Mouse (Mus musculus) midbrain, embryonic 15.5 days (tissue): Measurements from ENCODE around the gene Tkfc. TPM values are rescaled to one million over a fixed set of nuclear protein-coding genes. Genes with fewer than 3 reads are reported as not detected.
"Not testable (repeated sequence)": the region's sequence is repeated elsewhere in the genome, so short reads cannot be mapped to it uniquely, and the experiment has no call there.

Experiments
- ATAC-seq: fragments of 200-750 bp; cut with Nextera tagmentation; replicated peaks from 2 replicates; pipeline ENCODE4 v1.8.0; 2017; ENCODE audit warnings: moderate TSS enrichment
- H3K27ac ChIP-seq: fragments of 300-500 bp; sonication (generic); 2 replicates; pipeline ENCODE4 v1.5.1; 2015; ENCODE audit warnings: mild to moderate bottlenecking, inconsistent platforms
- H3K27me3 ChIP-seq: fragments of 300-500 bp; sonication (generic); replicated peaks from 2 replicates; pipeline ENCODE4 v1.6.1; 2015; ENCODE audit warnings: inconsistent platforms
- H3K36me3 ChIP-seq: fragments of 300-500 bp; sonication (generic); replicated peaks from 2 replicates; pipeline ENCODE4 v1.6.1; 2015; ENCODE audit warnings: inconsistent platforms
- H3K4me1 ChIP-seq: fragments of 300-500 bp; sonication (generic); 2 replicates; pipeline ENCODE4 v1.6.1; 2015; ENCODE audit warnings: inconsistent platforms
- H3K4me2 ChIP-seq: fragments of 300-500 bp; sonication (generic); 2 replicates; pipeline ENCODE4 v1.6.1; 2015; ENCODE audit warnings: inconsistent platforms, mild to moderate bottlenecking, moderate library complexity
- H3K4me3 ChIP-seq: fragments of 300-500 bp; sonication (generic); 2 replicates; pipeline ENCODE4 v1.5.1; 2015; ENCODE audit warnings: mild to moderate bottlenecking, inconsistent platforms
- H3K9ac ChIP-seq: fragments of 300-500 bp; sonication (generic); 2 replicates; pipeline ENCODE4 v1.6.1; 2015; ENCODE audit warnings: mild to moderate bottlenecking, inconsistent platforms
- H3K9me3 ChIP-seq: fragments of 300-500 bp; sonication (generic); 2 replicates; pipeline ENCODE4 v1.6.1; 2016; ENCODE audit warnings: inconsistent platforms
- WGBS: fragments of 180-500 bp; shearing (Covaris S2); methylation state at CpG from one replicate; pipeline ENCODE4 v1.1.7; 2015; ENCODE audit warnings: mixed read lengths; 5-methylcytosine and 5-hydroxymethylcytosine counted together
- polyA plus RNA-seq: library from polyadenylated mRNA; unstranded; fragments of >200 nt; fragmentation: Nextera tagmentation; extraction: Ambion mirVana; gene quantifications from 2 replicates; pipeline ENCODE4 v1.2.1, GENCODE M21; 2015

The Tkfc gene
- polyA plus RNA-seq, 1 experiment from 2014 or later = 26.0 TPM

DNA sequence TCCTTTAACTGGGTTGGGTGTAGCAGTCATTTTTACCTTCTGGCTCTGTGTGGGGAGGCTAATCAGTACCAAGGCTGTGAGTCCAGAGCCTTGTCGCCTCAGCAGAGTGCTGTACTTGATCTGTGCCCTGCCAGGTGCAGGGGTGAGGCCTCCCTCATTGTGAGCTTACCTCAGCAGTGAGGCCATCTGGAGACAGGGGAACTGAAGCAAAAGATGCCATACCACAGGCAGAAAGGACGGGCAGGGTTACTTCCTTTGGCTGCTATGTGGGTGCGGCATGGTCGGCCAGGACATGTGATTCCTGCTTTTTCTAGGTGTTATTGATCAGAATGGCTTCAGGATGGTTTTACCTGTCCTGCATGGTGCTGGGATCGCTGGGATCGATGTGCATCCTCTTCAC is 23.5 kb downstream of the Tkfc start:
- Histone ChIP-seq H3K4me2 (no peak overlapping the region), H3K9me3 (no peaks in the 10 kb centered on the region), H3K4me1 (peaks cover 13% of the 10 kb centered on the region), H3K36me3 (no peaks in the 10 kb centered on the region; the same call in 1 of the 2 replicates), H3K4me3 (no peak overlapping the region), H3K27ac (no peak overlapping the region), H3K9ac (no peak overlapping the region), H3K27me3 (no peaks in the 10 kb centered on the region)
- 84% methylated on average over 6 of the region's 6 CpGs for whole genome bisulfite sequencing
- no peak for ATAC-seq

DNA sequence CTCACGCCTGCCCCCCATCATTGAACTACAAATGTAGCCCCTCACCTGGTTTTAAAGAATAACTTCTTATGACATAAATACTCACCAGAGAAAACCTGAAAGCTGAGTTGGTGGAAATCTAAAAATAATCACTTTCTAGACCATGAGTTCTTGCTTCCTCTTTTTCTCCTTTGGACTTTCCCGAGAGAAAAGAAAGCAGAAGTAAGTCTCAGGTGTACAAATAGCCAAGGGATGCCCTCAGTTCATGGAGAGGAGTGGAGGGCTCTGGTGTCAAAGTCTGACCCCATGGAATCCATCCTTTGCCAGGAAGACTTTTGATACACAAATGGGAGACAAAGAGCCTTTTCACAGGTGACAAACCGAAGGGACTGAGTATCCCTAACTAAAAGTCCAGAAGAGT is 24.7 kb downstream of the Tkfc start:
- 76% methylated on average over 3 of the region's 3 CpGs for WGBS
- no peaks in the 10 kb centered on the region for H3K27me3 ChIP-seq
- H3K4me2 ChIP-seq = no peak overlapping the region
- peaks cover 20% of the 10 kb centered on the region for H3K4me1 ChIP-seq
- H3K9ac ChIP-seq = no peak overlapping the region
- no peak overlapping the region for H3K4me3 ChIP-seq
- no peak overlapping the region for H3K27ac ChIP-seq
- H3K36me3 ChIP-seq = no peaks in the 10 kb centered on the region; the same call in 1 of the 2 replicates
- no peak for ATAC-seq
- H3K9me3 ChIP-seq = no peaks in the 10 kb centered on the region

DNA sequence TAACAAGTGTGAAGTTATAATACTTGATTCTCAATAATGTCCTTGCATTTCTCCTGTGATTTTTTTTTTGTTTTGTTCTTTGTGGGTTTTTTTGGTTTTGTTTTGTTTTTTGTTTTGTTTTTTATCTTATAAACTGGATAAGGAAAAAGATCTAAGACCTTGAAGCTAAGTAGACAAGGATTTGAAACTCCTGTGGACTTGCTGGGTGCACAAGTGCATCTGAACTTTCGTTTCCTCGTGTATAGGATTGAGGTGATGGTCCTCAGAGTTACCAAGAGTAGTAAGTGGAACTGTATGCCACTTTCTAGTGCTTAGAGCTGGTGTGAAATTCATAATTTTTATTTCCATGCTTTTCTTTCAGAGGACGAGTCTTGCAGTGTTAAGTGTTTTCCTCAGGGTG is 25.4 kb downstream of the Tkfc start:
- no peak for ATAC-seq
- H3K9ac ChIP-seq = no peak overlapping the region
- no peak overlapping the region for H3K4me3 ChIP-seq
- H3K27me3 ChIP-seq = no peaks in the 10 kb centered on the region
- peaks cover 26% of the 10 kb centered on the region for H3K4me1 ChIP-seq
- no peak overlapping the region for H3K27ac ChIP-seq
- H3K9me3 ChIP-seq = no peaks in the 10 kb centered on the region
- 83% methylated on average over 3 of the region's 3 CpGs for WGBS
- H3K4me2 ChIP-seq = no peak overlapping the region
- H3K36me3 ChIP-seq = peaks cover 1% of the 10 kb centered on the region; the same call in 1 of the 2 replicates

DNA sequence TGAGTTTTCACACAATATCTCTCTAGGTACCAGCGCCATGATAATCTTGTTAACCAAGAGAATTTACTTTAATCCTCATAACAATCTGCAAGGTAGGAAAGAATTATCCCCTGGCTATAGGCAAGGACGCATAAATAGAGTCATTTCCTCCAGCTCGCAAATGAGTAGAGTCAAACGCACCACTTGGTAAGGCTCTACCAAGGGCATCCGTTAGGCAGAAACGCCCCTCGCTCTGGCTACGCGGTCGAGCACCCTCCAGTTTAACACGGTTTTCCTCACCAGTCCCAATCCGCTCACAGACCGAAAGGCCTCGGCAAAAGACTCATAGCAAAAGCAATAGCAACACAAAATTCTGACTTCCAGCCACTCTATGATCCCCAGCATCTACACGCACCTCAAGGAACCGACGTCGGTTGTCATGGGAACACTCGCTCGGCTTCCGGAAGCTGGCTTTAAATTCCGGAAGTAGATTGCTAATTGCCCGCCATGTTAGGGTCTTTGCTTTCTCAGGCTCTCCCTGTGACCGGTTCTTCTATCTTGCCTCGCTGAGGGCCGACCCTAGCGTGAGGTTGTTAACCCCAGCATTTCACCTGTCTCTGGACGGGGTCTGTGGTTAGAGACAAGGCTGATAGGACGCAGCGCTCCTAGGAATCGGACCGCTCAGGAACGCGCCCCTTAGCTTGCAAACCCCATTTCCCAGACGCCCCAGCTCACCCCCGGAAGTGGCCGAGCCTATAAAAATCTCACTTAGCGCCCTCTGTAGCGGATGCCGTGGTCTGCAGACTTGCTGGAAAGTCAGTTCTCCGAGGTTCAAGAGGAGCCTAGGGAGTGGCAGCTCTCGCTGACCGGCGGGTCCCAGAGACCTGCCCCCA is 28.5 kb downstream of the Tkfc start, which contains the start of the genes Cyb561a3 and Tmem138:
TSS of gene Cyb561a3 (plus strand) at position 483 of the 872 bp plus-strand sequence.
TSS of gene Tmem138 (minus strand) at position 673 of the 872 bp plus-strand sequence.
- H3K27me3 ChIP-seq = no peaks in the 10 kb centered on the region
- peak within 1 kb of the TSS; percentile 96 for H3K27ac ChIP-seq
- WGBS = under 1% methylated on average over 44 of the region's 44 CpGs
- peak within 1 kb of the TSS; percentile 69 for H3K4me3 ChIP-seq
- peaks cover 26% of the 10 kb centered on the region for H3K4me1 ChIP-seq
- H3K36me3 ChIP-seq = peaks cover 25% of the 10 kb centered on the region
- peak; percentile 97 for ATAC-seq
- H3K4me2 ChIP-seq = peak within 1 kb of the TSS; percentile 75
- no peaks in the 10 kb centered on the region for H3K9me3 ChIP-seq
- peak within 1 kb of the TSS; percentile 74 for H3K9ac ChIP-seq

DNA sequence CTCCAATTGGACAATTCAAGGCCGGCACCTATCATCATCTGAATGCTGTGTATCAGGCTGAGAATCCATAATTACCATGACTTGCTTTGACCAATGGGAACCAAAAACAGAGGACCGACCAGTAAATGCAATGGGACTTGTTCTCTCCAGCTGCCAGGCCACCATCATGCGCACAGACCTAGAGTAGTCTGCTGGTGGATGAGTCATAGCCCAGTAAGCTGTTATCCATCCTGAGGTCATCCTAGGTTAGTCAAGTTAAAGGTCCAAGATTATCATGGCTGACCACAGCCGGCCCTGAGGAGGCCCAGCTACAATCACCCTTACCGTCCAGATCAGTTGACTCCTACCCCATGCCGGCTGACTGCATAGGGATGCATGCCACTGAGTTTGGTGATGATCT is 35.8 kb downstream of the Tkfc start:
- no peaks in the 10 kb centered on the region for H3K9me3 ChIP-seq
- no peak overlapping the region for H3K27ac ChIP-seq
- ATAC-seq = no peak
- 95% methylated on average over 6 of the region's 6 CpGs for WGBS
- H3K36me3 ChIP-seq = peaks cover 45% of the 10 kb centered on the region; the same call in 1 of the 2 replicates
- no peak overlapping the region for H3K4me3 ChIP-seq
- no peak overlapping the region for H3K9ac ChIP-seq
- no peaks in the 10 kb centered on the region for H3K4me1 ChIP-seq
- no peaks in the 10 kb centered on the region for H3K27me3 ChIP-seq
- no peak overlapping the region for H3K4me2 ChIP-seq

DNA sequence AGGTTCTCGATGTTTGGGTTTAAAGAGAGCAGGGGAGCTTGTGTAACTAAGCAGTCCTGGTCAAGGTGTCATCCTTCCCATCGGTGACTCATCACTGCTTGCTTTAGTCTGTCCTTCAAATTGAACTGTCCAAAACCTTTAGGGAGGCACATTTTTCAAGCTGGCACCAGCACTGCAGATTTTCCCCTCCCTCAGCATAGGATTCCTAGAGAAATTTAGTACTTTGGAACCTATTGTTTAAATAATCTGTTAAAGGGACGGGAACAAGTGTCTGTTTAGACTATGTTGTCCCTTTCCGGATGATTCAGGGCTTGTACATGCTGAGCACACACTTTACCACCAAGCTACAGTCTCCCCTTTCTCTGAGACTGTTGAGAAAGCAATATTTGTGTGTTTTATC is 40.2 kb downstream of the Tkfc start:
- no peak for ATAC-seq
- WGBS = 88% methylated on average over 4 of the region's 4 CpGs
- H3K4me3 ChIP-seq = no peak overlapping the region

DNA sequence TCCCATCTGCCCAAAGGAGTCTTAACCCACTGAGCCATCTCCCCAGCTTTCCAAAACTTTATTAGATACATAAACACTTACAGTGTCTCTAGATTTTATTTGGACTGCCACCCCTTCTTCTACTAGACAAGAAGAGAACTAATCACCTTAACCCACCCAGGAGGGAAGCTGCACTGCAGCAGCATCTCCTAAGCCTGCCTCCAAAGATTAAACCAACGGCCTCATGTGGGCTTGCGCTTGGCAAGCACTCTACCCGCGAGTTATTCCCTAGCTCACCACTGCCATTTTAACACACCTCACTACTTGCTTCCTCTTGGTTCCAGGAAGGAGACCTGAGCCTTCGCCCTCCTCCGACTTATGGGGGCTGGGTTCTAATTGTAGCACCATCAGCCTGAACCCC is 41.2 kb downstream of the Tkfc start:
- ATAC-seq = no peak
- no peaks in the 10 kb centered on the region for H3K4me1 ChIP-seq
- no peaks in the 10 kb centered on the region for H3K9me3 ChIP-seq
- no peak overlapping the region for H3K9ac ChIP-seq
- H3K27ac ChIP-seq = no peak overlapping the region
- no peak overlapping the region for H3K4me2 ChIP-seq
- H3K27me3 ChIP-seq = no peaks in the 10 kb centered on the region
- WGBS = 79% methylated on average over 6 of the region's 6 CpGs
- 0 out of 2 replicates have a peak, but pooled peaks cover 4% of the 10 kb centered on the region for H3K36me3 ChIP-seq
- H3K4me3 ChIP-seq = no peak overlapping the region

More for the DNA sequence above, 40.2 kb downstream of the Tkfc start:
- Histone ChIP-seq H3K9ac (no peak overlapping the region), H3K27ac (no peak overlapping the region), H3K27me3 (no peaks in the 10 kb centered on the region), H3K4me1 (no peaks in the 10 kb centered on the region), H3K4me2 (no peak overlapping the region), H3K36me3 (peaks cover 9% of the 10 kb centered on the region; the same call in 1 of the 2 replicates), H3K9me3 (no peaks in the 10 kb centered on the region)

DNA sequence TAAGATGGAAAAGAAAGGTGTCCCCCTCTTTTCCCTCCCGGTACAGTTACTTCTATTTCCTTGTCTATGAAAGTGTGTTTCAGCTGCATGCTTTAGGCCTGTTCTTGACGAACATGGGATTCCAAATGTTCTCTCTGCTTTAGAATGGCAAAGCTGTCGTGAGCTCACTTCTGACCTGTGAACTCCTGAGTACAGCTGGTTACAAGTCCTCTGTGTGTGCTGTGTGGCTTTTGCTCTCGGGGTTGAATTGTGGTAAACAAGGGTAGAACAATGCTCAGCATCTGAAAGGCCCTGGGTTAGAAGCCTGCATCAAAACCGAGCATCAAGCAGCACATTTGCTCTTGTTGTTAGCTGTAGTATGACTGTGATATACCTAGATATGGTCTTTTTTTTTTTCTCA is 43.1 kb downstream of the Tkfc start:
- Histone ChIP-seq H3K9me3 (no peaks in the 10 kb centered on the region), H3K4me3 (no peak overlapping the region), H3K4me1 (no peaks in the 10 kb centered on the region), H3K4me2 (no peak overlapping the region), H3K9ac (no peak overlapping the region), H3K27me3 (no peaks in the 10 kb centered on the region), H3K36me3 (no peaks in the 10 kb centered on the region), H3K27ac (no peak overlapping the region)
- ATAC-seq = no peak
- 66% methylated on average over 5 of the region's 5 CpGs for WGBS

DNA sequence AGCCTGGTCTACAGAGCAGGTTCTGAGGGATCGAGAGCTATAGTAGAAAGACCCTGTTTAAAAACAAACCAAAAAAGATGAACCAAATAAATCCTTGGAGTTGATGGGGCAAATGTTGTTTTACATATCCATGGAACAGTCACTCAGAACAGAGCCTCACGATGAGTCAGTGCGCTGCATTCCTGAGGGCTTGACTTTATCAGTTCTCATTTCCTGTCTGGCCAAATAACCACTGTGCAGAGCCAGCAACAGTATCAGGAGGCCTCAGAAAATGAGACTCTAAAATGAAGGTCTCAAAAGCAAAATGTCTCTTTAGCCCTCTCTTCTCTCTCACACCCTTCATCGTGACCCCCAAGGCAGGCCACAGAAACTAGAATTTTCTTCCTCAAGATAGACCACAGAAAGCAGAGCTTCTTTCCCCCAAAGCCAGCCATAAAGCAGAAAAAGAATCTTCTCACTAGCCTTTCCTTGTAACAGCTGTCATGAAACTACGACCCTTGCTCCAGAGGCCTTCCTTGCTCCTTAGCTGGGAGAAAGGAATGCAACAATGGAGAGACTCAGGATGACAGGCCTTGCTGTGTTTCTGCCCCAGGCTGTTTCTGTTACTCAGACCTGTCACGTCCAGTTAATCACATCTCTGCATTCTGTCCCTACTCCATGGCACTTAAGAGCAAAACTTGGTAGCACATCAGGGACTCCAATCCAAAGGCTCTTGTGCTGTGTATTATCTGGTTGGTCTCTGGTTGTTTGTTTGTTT is 43.7 kb downstream of the Tkfc start:
- Histone ChIP-seq H3K27me3 (no peaks in the 10 kb centered on the region), H3K4me2 (no peak overlapping the region), H3K4me3 (no peak overlapping the region), H3K9me3 (no peaks in the 10 kb centered on the region), H3K36me3 (no peaks in the 10 kb centered on the region), H3K9ac (no peak overlapping the region), H3K4me1 (peaks cover 3% of the 10 kb centered on the region; the same call in 1 of the 2 replicates), H3K27ac (no peak overlapping the region)
- WGBS = 67% methylated on average over 6 of the region's 6 CpGs
- no peak for ATAC-seq

DNA sequence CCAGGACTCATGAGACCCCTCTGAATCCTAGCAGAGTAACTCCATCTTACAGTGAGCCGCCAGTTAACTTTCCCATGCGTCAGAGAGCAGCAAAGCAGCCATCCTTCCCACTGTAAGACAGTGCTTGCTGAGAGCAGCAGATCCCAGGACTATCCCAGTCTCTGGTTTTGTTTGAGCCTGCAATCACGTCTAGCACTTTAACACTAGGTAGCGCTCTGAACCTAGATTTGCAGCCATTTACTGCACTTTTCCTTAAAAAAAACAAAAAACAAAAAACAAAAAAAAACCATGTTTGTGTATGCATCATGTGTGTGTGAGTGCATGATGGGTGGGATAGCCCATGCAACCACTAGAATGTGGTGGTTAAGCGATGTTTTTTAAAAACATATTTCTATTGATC is 45.3 kb downstream of the Tkfc start:
- Histone ChIP-seq H3K4me1 (peaks cover 13% of the 10 kb centered on the region), H3K27ac (no peak overlapping the region), H3K9ac (no peak overlapping the region), H3K4me3 (no peak overlapping the region), H3K4me2 (no peak overlapping the region), H3K36me3 (no peaks in the 10 kb centered on the region), H3K9me3 (no peaks in the 10 kb centered on the region), H3K27me3 (no peaks in the 10 kb centered on the region)
- no peak for ATAC-seq
- 33% methylated on average over 5 of the region's 5 CpGs for WGBS

DNA sequence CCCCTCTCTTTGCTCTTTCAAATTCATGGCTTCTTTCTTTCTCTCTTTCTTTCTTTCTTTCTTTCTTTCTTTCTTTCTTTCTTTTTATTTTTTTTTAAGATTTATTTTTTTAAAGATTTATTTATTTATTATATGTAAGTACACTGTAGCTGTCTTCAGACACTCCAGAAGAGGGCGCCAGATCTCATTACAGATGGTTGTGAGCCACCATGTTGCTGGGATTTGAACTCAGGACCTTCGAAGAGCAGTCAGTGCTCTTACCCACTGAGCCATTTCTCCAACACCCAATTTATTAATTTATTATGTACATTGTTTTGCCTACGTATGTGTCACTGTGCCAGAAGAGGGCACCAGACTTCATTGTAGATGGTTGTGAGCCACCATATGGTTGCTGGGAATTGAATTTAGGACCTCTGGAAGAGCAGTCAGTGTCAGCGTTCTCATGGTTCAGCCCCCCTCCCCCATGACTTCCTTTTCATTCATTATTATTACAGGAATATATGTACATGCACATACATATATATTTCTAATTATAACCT is 47.5 kb downstream of the Tkfc start:
- H3K4me3 ChIP-seq, H3K4me2 ChIP-seq, H3K9me3 ChIP-seq, H3K27ac ChIP-seq, H3K9ac ChIP-seq, ATAC-seq, H3K27me3 ChIP-seq, H3K36me3 ChIP-seq: not testable (repeated sequence)
- WGBS = 75% methylated on average over 4 of the region's 4 CpGs
- peaks cover 25% of the 10 kb centered on the region for H3K4me1 ChIP-seq

DNA sequence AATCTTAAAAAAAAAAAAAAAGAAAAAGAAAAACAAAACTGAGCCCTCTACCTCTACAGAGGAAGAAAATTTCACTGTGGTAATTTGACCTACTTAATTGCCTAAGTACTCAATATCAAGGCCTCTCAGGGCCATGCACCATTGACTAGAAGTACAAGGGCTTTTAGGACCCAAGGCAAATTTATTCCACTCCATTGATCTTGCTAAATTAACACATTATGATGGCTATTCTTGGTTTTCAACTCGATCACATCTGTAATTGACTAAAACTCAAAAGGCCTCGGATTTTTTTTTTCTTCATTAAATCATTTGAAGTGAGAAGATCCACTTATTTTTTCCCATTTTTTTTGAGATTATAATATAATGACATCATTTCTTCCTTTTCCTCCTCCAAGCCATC is 48.0 kb downstream of the Tkfc start:
- Histone ChIP-seq H3K27me3 (no peaks in the 10 kb centered on the region), H3K27ac (no peak overlapping the region), H3K4me2 (no peak overlapping the region), H3K4me3 (no peak overlapping the region), H3K9me3 (no peaks in the 10 kb centered on the region), H3K4me1 (peaks cover 25% of the 10 kb centered on the region), H3K36me3 (peaks cover 3% of the 10 kb centered on the region; the same call in 1 of the 2 replicates), H3K9ac (no peak overlapping the region)
- 77% methylated on average over 2 of the region's 2 CpGs for WGBS
- ATAC-seq = no peak
